Mouse (Mus musculus): ENCODE data around the gene Hist1h4d.
A peak's percentile ranks its signal among the peaks of the same experiment; 100 is the strongest.
"Not testable (repeated sequence)": the region's sequence is repeated elsewhere in the genome, so short reads cannot be mapped to it uniquely, and the experiment has no call there.

Gene Hist1h4d

GRCm38 (mm10) chr13:23573034-23573897 lies 8.1 kb upstream of the Hist1h4d start:
- not testable (repeated sequence) for DNase-seq (ENCODE audit: extremely low spot score, low read depth, low spot score)

DNA sequence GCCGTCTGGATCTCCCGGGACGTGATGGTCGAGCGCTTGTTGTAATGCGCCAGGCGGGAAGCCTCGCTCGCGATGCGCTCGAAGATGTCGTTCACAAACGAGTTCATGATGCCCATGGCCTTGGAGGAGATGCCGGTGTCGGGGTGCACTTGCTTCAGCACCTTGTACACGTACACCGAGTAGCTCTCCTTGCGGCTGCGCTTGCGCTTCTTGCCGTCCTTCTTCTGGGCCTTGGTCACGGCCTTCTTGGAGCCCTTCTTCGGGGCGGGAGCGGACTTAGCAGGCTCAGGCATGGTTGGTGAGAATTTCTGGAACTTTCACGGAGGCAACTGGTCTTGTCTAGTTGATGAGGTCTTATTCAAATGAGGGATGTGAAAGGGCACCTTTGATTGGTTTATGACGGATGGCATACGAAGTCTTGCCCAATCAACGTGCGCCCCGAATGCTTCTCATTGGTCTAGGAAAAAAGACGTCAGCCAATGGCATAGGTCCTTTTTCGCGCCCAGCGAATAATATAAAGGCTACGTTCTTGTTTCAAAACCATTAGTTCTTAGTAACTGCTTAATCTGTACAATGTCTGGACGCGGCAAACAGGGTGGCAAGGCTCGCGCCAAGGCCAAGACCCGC lies 7.4 kb upstream of the Hist1h4d start, which contains the start of the genes Hist1h2bf and Hist1h2ad:
TSS of gene Hist1h2bf (minus strand) at position 299 of the 627 bp plus-strand sequence.
TSS of gene Hist1h2ad (plus strand) at position 484 of the 627 bp plus-strand sequence.
- peak; percentile 98 for DNase-seq (ENCODE audit: extremely low spot score, low read depth, low spot score)

DNA sequence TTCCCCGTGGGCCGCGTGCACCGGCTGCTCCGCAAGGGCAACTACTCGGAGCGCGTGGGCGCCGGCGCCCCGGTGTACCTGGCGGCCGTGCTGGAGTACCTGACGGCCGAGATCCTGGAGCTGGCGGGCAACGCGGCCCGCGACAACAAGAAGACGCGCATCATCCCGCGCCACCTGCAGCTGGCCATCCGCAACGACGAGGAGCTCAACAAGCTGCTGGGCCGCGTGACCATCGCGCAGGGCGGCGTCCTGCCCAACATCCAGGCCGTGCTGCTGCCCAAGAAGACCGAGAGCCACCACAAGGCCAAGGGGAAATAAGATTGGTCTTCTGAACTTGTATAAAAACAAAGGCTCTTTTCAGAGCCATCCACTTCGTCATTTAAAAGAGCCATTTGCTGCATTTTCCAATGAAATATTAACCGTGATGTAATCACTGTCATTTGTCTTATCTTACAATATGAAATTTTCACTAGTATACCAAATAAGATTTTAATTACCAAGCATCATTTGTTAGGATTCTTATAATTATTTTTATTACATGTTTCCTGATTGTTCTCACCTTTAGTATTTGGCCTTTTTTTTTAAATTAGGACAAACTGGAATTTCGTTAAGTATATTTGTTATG lies 6.7 kb upstream of the Hist1h4d start:
- not testable (repeated sequence) for DNase-seq (ENCODE audit: extremely low spot score, low read depth, low spot score)

- no peak for DNase-seq (ENCODE audit: extremely low spot score, low read depth, low spot score)
Measured at GRCm38 (mm10) chr13:23575271-23575851, 6.0 kb upstream of the Hist1h4d start, which contains the start of gene Hist1h3d. Gene Hist1h3d, plus strand, starts transcription at chr13:23575763.

DNA sequence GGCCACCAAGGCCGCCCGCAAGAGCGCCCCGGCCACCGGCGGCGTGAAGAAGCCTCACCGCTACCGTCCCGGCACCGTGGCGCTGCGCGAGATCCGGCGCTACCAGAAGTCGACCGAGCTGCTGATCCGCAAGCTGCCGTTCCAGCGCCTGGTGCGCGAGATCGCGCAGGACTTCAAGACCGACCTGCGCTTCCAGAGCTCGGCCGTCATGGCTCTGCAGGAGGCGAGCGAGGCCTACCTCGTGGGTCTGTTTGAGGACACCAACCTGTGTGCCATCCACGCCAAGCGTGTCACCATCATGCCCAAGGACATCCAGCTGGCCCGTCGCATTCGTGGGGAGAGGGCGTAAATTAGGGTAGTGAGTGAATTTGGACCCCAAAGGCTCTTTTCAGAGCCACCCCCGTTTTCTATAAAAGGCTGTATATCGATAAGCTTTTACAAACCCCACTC lies 5.5 kb upstream of the Hist1h4d start:
- DNase-seq (ENCODE audit: extremely low spot score, low read depth, low spot score) = not testable (repeated sequence)

- no peak for DNase-seq (ENCODE audit: extremely low spot score, low read depth, low spot score)
Measured at GRCm38 (mm10) chr13:23576351-23576881, 5.0 kb upstream of the Hist1h4d start.

DNA sequence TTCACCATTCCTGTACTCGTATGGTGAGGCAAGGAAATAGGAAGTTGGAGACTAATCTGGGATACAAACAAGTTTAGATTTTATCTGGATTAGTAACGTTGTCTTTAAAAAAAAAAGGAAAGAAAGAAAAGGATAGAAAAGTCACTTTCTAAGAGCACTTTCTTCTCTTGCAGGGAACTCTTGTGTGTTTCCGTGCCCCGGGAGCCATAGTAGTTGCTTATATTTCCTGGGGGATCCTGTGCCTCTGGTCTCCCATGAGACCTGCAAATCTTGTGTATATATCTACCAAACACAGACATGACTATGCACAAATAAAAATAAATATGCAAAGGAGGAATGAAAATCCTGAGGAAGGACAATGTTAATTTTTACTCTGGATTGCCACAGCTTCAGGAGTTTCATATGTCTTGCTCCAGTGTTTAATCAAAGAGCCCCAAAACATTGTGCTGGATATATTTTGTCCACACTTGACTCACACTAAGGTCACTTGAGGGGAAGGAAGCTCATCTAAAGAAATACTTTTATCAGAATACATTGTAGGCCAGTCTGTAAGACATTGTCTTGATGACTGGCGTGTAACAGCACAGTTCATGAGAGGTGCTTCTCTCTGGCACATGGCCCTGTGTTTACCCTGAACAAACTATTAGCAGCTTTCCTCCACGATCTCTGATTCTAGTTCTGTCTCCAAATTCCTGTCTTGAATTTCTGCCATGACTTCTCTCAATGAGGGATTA lies 4.3 kb upstream of the Hist1h4d start:
- DNase-seq (ENCODE audit: extremely low spot score, low read depth, low spot score) = no peak

GRCm38 (mm10) chr13:23577835-23578234 lies 3.6 kb upstream of the Hist1h4d start:
- DNase-seq (ENCODE audit: extremely low spot score, low read depth, low spot score) = no peak

GRCm38 (mm10) chr13:23582219-23583056 lies 1.0 kb downstream of the Hist1h4d start:
- no peak for DNase-seq (ENCODE audit: extremely low spot score, low read depth, low spot score)

DNA sequence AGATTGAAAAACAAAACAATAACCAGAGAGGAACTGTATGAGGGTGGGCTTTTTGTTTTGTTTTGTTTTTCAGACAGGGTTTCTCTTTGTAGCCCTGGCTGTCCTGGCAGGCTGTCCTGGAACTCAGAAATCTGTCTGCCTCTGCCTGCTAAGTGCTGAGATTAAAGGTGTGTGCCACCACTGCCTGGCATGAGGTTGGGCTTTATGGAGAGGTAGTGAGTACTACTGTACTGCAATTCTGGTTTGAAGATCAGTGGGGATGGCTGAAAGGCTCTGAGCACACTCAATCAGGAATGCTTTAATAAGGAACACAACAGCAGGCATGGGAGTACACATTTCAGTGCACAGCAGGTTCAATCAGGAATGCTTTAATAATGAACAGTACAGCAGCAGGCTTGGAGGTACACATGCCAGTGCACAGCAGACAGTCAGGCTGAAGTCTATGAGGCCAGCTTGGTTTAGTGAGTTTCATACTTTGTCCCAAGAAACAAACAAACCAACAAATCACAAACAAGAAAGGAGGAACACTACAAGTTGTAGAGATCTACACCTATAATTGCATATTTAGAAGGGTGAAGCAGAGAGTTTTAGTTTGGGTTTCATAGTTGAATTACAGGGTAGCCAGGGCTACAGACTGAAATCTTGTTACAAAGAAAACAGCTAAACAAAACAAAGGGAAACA lies 2.1 kb downstream of the Hist1h4d start:
- no peak for DNase-seq (ENCODE audit: extremely low spot score, low read depth, low spot score)

GRCm38 (mm10) chr13:23584331-23584730 lies 2.9 kb downstream of the Hist1h4d start:
- DNase-seq (ENCODE audit: extremely low spot score, low read depth, low spot score) = no peak

- no peak for DNase-seq (ENCODE audit: extremely low spot score, low read depth, low spot score)
Measured at GRCm38 (mm10) chr13:23585029-23585441, 3.6 kb downstream of the Hist1h4d start.

- peak; percentile 99 for DNase-seq (ENCODE audit: extremely low spot score, low read depth, low spot score)
Measured at GRCm38 (mm10) chr13:23585442-23586098, 4.2 kb downstream of the Hist1h4d start.

DNA sequence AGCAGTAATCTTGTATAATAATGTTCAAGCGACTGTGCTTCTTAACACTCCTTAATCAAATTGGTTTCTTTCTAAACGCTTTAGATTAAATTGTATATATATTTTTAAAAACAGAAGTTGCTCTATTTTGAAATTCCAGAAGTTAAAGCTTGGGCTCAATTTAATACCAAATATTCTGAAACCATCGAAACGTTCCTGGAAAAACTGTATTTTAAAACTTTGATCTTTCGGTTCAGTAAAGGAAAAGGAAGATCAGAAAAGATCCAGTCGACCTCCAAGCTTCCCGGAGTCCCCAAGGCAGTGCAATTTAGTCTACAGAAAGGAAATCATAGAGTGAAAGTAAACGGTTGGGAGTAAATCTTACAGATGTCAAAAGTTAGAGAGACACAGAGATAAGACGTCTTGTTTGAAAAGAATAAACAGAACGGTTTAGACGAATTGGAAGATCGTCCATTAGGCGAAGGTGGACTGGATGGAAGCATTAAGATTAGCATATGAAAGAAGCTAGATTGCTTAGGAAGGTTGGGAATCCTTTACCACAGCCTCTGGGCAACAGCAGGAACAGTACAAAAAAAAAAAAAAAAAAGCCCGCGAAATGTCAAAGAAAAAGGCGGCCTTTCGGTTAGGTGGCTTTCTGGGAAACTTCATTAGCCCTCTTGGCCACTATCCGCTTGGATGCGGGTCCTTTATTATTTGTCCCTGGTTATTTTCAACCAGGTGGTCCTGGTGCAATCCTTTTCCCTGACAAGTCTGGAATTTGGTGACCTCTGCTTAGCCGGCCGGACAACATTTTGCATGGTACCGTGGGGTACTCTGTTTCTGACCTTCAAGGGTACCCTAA lies 4.9 kb downstream of the Hist1h4d start:
- no peak for DNase-seq (ENCODE audit: extremely low spot score, low read depth, low spot score)

DNA sequence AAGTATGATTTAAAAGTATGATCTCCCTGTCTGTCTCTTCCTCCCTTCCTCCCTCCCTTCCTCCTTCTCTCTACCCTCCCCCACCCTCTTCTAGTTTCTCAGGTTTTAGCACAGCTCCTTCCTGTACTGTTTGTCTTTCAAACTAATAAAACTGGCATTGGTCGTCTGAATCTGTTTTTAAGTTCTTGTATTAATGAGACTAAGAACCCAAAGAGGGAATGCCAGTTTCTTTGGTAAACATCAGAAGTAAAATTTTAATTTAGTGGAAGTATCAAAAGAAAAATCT lies 5.5 kb downstream of the Hist1h4d start:
- DNase-seq (ENCODE audit: extremely low spot score, low read depth, low spot score) = no peak

DNA sequence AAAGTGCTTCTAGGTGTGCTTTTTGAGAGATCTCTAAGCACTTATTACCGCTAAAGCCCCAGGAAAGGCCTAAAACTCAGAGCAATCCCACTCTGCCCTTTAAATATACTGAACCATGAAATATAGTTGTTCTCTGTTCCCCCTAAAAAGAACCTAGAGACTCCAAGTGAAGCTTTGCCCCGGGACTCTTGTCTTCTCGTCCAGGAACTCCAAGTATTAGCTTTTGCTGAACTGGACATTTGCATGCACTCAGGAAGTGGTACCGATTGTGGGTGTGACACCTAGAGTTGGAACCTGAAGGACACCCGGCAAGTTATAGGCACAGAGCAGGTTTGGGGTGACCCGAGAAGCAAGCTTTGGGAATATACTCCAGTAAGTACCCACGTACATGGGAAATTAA lies 9.8 kb downstream of the Hist1h4d start:
- no peak for DNase-seq (ENCODE audit: extremely low spot score, low read depth, low spot score)

DNA sequence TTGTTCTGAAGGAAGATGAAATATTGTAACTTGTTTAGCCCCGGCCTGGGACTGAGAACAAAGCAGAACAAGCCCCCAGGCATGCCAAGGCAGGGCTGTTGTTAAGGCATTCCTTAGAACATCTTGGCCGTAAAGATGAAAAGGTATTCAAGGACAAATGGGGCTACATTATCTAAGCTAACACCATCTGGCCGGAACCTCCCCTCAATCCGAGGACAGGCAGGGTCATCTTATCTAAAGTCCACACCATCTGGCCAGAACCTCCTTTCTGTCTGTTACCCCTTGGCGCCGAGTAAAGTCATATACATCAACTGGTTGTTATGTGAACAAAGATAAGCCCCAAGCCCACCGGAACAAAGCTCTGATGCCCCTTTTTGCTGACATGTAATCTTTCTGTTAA lies 10.5 kb downstream of the Hist1h4d start:
- DNase-seq (ENCODE audit: extremely low spot score, low read depth, low spot score) = not testable (repeated sequence)
